Mouse (Mus musculus): ENCODE measurements at regions not wholly inside any gene's neighbourhood (a gene's known extent, or its start where the extent isn't known, plus 50 kb on each side); places are given as distances from the start of the nearest gene placed in this dataset.

- WGBS: 79% methylated on average over 3 of the region's 3 CpGs
- DNase-seq (ENCODE audit: low spot score, missing footprints) (peak; percentile 77), ATAC-seq (ENCODE audit: low FRiP score) (no peak)
- Histone ChIP-seq H3K27me3 (ENCODE audit: control insufficient read depth, insufficient read depth, low read length) (no peaks in the 10 kb centered on the region), H3K36me3 (ENCODE audit: control insufficient read depth, insufficient read depth, low read length) (no peaks in the 10 kb centered on the region), H3K27ac (ENCODE audit: low read depth, low read length) (no peak overlapping the region), H3K4me3 (ENCODE audit: low read depth, low read length) (no peak overlapping the region), H3K4me2 (no peak overlapping the region), H3K9me3 (ENCODE audit: control insufficient read depth, low read length) (no peaks in the 10 kb centered on the region), H3K4me1 (ENCODE audit: control insufficient read depth, insufficient read depth, low read length) (peaks cover 4% of the 10 kb centered on the region), H3K9ac (ENCODE audit: low read length) (no peak overlapping the region)
Measured at GRCm38 (mm10) chr7:71041388-71041787, 309.9 kb downstream of the Gm10295 start.

GRCm38 (mm10) chr7:71040846-71041245 is 310.4 kb downstream of the Gm10295 start:
- H3K27ac ChIP-seq (ENCODE audit: low read depth, low read length): no peak overlapping the region
- DNase-seq (ENCODE audit: low spot score, missing footprints) (no peak), ATAC-seq (ENCODE audit: low FRiP score) (no peak)
- no peaks in the 10 kb centered on the region for H3K36me3 ChIP-seq (ENCODE audit: control insufficient read depth, insufficient read depth, low read length)
- WGBS: 84% methylated on average over 3 of the region's 3 CpGs
- peaks cover 4% of the 10 kb centered on the region for H3K4me1 ChIP-seq (ENCODE audit: control insufficient read depth, insufficient read depth, low read length)
- H3K9ac ChIP-seq (ENCODE audit: low read length): no peak overlapping the region
- no peaks in the 10 kb centered on the region for H3K27me3 ChIP-seq (ENCODE audit: control insufficient read depth, insufficient read depth, low read length)
- H3K4me3 ChIP-seq (ENCODE audit: low read depth, low read length): no peak overlapping the region
- no peak overlapping the region for H3K4me2 ChIP-seq
- no peaks in the 10 kb centered on the region for H3K9me3 ChIP-seq (ENCODE audit: control insufficient read depth, low read length)

GRCm38 (mm10) chr7:71038537-71038936 is 312.7 kb downstream of the Gm10295 start:
- DNase-seq (ENCODE audit: low spot score, missing footprints): no peak
- no peak overlapping the region for H3K4me3 ChIP-seq (ENCODE audit: low read depth, low read length)
- H3K27me3 ChIP-seq (ENCODE audit: control insufficient read depth, insufficient read depth, low read length): no peaks in the 10 kb centered on the region
- 89% methylated on average over 5 of the region's 5 CpGs for WGBS
- H3K36me3 ChIP-seq (ENCODE audit: control insufficient read depth, insufficient read depth, low read length): no peaks in the 10 kb centered on the region
- no peak overlapping the region for H3K4me2 ChIP-seq
- no peak for ATAC-seq (ENCODE audit: low FRiP score)
- H3K27ac ChIP-seq (ENCODE audit: low read depth, low read length): no peak overlapping the region
- no peak overlapping the region for H3K9ac ChIP-seq (ENCODE audit: low read length)
- H3K9me3 ChIP-seq (ENCODE audit: control insufficient read depth, low read length): no peaks in the 10 kb centered on the region
- peaks cover 4% of the 10 kb centered on the region for H3K4me1 ChIP-seq (ENCODE audit: control insufficient read depth, insufficient read depth, low read length)

GRCm38 (mm10) chr7:71033121-71033520 is 318.2 kb downstream of the Gm10295 start:
- no peaks in the 10 kb centered on the region for H3K4me1 ChIP-seq (ENCODE audit: control insufficient read depth, insufficient read depth, low read length)
- no peak overlapping the region for H3K4me3 ChIP-seq (ENCODE audit: low read depth, low read length)
- no peak overlapping the region for H3K9ac ChIP-seq (ENCODE audit: low read length)
- DNase-seq (ENCODE audit: low spot score, missing footprints): no peak
- H3K27ac ChIP-seq (ENCODE audit: low read depth, low read length): no peak overlapping the region
- no peaks in the 10 kb centered on the region for H3K9me3 ChIP-seq (ENCODE audit: control insufficient read depth, low read length)
- no peaks in the 10 kb centered on the region for H3K27me3 ChIP-seq (ENCODE audit: control insufficient read depth, insufficient read depth, low read length)
- ATAC-seq (ENCODE audit: low FRiP score): no peak
- 84% methylated on average over 12 of the region's 12 CpGs for WGBS
- H3K36me3 ChIP-seq (ENCODE audit: control insufficient read depth, insufficient read depth, low read length): no peaks in the 10 kb centered on the region
- no peak overlapping the region for H3K4me2 ChIP-seq

GRCm38 (mm10) chr7:71023946-71024610 is 327.2 kb downstream of the Gm10295 start:
- DNase-seq (ENCODE audit: low spot score, missing footprints) (peak; percentile 91), ATAC-seq (ENCODE audit: low FRiP score) (peak; percentile 35)

GRCm38 (mm10) chr7:71023253-71023945 is 327.9 kb downstream of the Gm10295 start:
- WGBS: 12% methylated on average over 15 of the region's 16 CpGs
- Histone ChIP-seq H3K4me3 (ENCODE audit: low read depth, low read length) (peak overlapping the region; percentile 10; the same call in 1 of the 2 replicates), H3K9me3 (ENCODE audit: control insufficient read depth, low read length) (no peaks in the 10 kb centered on the region), H3K4me1 (ENCODE audit: control insufficient read depth, insufficient read depth, low read length) (peaks cover 4% of the 10 kb centered on the region; the same call in 1 of the 2 replicates), H3K27ac (ENCODE audit: low read depth, low read length) (no peak overlapping the region), H3K36me3 (ENCODE audit: control insufficient read depth, insufficient read depth, low read length) (no peaks in the 10 kb centered on the region), H3K27me3 (ENCODE audit: control insufficient read depth, insufficient read depth, low read length) (no peaks in the 10 kb centered on the region), H3K4me2 (peak overlapping the region; percentile 42), H3K9ac (ENCODE audit: low read length) (peak overlapping the region; percentile 27; the same call in 1 of the 2 replicates)
- ATAC-seq (ENCODE audit: low FRiP score) (peak; percentile 85), DNase-seq (ENCODE audit: low spot score, missing footprints) (peak; percentile 94)

More at GRCm38 (mm10) chr7:71023946-71024610, 327.2 kb downstream of the Gm10295 start:
- Histone ChIP-seq H3K4me2 (peak overlapping the region; percentile 42), H3K4me1 (ENCODE audit: control insufficient read depth, insufficient read depth, low read length) (peaks cover 4% of the 10 kb centered on the region; the same call in 1 of the 2 replicates), H3K27ac (ENCODE audit: low read depth, low read length) (no peak overlapping the region), H3K27me3 (ENCODE audit: control insufficient read depth, insufficient read depth, low read length) (no peaks in the 10 kb centered on the region), H3K36me3 (ENCODE audit: control insufficient read depth, insufficient read depth, low read length) (no peaks in the 10 kb centered on the region), H3K4me3 (ENCODE audit: low read depth, low read length) (peak overlapping the region; percentile 10; the same call in 1 of the 2 replicates), H3K9me3 (ENCODE audit: control insufficient read depth, low read length) (no peaks in the 10 kb centered on the region), H3K9ac (ENCODE audit: low read length) (no peak overlapping the region)
- 23% methylated on average over 9 of the region's 9 CpGs for WGBS

All from midbrain, embryonic 11.5 days (tissue).